Mouse (Mus musculus) frontal cortex, adult (tissue): ENCODE results near the gene Phc1.

Experiments
- ATAC-seq: cut with Nextera tagmentation; 2 replicates; pipeline ENCODE4 v1.9.2; 2017; ENCODE audit warnings: mild to moderate bottlenecking, moderate library complexity, mixed read lengths; ENCODE audit not compliant: low TSS enrichment

Gene Phc1

DNA sequence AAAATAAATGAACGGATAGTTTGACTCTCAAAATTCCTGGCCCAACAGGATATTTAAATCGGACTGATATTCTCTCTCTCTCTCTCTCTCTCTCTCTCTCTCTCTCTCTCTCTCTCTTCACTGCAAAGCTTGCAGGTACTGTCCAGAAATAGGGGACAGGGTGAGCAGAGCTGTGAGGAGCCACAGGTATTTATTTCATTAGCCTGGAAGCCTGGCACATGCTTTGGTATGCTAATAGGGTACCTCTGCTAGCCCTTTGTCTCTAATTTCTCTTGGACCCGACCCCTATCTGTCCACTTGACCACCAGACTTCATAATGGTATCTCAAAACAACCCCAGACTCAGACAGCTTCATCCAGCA is 43.5 kb downstream of the Phc1 start:
- ATAC-seq, result peak; percentile 11

DNA sequence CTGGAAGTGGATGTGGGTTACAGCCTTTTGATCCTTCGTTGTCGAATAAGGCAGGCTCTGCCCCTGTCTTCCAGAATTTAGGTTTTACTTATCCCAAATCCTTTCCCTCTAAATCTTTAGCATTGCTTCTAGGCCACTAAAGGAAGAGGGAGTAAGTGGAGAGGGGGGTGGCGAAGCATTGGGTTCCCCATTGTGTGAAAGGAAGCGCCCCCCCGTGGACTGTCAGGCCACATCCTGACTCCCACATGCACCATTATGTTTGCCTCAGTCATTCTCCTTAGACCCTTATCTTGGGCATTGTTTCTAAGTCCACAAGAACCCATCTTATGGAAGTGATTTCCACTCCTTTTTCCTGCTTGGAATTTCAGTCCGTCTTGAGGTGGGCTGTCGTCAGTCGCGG is 45.1 kb downstream of the Phc1 start:
- no peak for ATAC-seq

DNA sequence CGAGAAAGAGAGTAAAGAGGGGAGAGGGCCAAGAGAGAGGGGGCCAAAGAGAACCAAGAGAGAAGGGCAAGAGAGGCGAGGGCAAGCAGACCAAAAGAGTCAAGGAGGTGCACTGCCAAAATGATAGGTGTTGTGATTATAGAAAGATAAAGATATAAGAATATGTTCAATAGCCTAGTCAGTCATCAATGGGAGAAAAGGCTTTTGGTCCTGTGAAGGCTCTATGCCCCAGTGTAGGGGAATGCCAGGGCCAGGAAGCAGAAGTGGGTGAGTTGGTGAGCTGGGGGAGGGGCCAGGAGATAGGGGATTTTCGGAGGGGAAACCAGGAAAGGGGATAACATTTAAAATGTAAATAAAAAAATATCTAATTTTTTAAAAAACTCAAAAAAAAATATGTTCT is 46.1 kb downstream of the Phc1 start:
- no peak for ATAC-seq

DNA sequence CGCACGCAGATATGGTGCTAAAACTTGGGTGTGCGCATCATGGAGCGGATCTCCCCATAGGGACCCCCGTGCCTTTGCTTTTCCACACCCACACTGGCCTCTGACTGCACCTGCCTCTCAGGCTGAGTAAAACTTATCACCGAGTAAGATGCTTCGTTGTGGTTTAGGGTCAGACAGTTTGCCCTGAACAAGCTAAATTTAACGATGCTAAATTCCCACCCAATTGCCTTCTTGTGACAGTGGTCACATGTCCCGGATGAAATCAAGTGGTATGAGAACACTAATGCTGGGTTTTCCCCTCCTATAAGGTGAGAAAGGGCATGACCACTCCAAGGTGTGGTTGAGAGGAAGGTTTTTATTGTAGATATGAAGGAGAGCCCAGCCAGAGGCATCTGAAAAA is 46.6 kb downstream of the Phc1 start:
- ATAC-seq, result no peak

DNA sequence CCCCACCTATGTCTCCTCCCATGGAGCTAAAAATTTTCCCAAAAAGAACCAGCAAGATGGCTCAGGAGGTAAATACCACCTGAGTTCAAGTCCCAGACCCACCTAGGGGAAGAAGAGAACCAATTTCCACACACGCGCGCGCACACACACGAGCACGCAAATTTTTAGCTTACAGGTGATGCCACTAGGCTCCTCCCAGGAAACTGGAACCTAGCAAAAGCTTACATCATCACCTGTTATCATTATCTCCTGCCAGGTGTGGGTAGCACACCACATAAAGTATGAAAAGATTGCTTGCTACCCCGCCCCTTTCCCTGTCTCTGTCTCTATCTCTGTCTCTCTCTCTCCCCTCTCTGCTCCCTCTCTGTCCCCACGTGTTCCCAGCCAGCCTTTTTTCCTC is 47.2 kb downstream of the Phc1 start:
- no peak for ATAC-seq

DNA sequence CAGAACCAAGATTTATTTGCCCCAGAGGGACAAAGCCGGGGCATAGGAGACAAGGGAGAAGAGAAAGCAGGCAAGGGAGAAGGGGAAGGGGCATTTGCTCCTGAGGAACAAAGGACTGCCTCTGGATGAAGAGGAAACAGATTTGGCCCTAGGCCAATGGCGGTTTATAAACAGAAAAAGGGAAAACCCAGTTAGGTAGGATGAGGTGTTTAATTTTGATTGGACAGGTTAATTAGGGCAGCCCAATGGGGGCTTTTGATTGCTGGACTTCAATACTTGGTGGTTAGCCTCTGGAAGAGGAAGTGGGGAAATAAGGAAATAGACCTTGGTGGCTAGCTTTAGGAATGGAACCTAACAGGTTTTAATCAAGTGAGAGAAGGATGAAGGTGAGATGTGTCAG is 48.2 kb downstream of the Phc1 start:
- no peak for ATAC-seq

DNA sequence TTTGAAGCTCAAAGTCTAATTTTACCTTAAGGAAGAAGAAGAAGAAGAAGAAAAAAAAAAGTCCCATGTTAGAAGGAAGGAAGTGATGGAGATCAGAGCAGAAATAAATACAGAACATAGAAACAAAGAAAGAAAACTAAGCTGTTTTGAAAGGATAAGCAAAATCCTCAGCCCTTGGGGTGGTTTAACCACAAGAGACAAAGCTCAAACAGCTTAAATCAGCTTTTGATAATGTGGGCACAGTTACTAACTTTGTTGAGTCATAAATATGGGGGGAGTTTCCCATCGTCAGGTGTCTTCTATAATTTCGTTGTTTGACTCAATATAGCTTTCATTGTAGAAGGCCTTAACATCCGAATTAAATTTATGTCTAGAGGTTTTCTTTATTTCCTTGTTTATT is 48.6 kb downstream of the Phc1 start:
- no peak for ATAC-seq

DNA sequence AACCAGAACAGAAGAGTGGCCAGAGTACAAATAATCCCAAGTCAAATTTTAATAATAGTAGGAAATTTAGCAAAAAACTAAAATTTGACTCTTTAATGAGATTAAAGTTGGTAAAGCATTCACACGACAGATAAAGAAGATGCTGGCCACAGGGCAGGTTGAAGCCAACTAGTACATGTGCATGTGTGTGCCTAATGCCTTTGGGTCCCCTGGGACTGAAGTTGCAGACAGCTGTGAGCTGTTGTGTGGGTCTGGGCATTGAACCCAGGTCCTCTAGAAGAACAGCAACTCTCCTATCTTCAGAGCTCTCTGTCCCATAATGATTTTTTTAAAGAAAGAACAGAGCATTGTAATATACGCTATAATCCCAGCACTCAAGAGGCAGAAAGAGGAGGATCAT is 49.1 kb downstream of the Phc1 start:
- ATAC-seq, result no peak

DNA sequence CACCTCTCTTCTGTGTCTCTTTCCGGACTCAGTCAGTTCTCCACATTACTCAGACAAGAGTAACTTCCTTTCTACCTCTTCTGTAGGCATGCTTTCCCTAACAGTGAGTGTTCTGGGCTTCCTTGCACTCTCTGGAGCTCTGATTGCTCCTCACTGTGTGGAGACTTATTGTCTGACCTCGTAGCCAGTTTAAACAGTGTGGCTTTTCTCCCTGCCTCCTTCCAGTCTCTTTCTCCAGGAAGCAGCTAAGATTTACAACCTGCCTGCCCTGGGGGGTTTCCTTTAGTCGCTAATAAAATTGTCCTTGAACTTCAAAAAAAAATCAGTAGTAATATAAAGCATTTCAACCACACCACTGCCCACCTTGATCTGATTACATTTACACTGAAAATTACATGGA is 50.1 kb downstream of the Phc1 start:
- ATAC-seq, result no peak

DNA sequence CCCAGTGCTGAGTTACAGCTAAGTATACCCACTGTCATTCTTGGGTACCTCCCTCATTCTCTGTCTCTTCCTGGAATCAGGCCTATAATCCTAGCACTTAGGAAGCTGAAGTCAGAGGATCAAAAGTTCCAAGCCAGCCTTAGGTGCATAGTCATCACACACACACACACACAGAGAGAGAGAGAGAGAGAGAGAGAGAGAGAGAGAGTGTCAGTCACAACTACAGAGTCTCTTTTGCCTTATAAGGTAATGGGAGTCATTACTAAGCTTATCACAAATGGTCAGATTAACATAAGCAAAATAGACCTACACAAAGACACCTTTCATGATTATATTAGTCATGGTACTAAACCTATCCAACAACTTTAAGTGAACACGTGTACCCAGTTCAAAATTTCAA is 51.0 kb downstream of the Phc1 start:
- no peak for ATAC-seq

DNA sequence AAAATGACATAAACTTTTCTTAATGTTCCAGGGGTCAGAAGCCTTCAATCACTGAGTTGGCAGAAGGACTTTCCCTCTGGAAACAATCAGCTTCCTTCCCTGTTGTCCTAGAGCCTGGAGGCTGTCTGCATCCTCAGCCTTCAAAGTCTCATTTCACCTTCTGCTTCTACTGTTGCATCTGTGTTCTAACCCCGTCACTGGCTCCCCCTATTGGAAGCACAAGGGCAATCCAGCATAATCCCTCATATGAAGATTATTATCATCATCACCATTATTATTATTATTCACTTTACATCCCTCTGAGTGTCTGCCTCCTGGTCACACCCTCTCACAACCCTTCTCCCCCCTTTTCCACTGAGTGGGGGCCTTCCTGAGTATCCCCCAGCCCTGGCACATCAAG is 52.1 kb downstream of the Phc1 start:
- ATAC-seq, result no peak

DNA sequence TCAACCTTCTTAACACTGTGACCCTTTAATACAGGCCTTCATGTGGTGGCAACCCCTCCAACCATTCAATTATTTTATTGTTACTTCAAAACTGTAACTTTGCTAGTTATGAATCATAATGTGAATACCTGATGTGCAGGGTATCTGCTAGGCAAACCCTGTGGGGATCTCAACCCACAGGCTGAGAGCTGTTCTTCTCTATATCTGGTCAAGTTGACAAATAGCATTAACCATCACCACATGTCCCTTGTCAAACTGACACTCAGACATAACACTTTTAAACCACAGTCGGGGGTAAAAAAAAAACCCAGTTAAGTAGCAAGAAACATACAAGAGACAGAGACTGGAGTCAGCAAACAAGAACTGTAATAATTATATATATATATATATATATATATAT is 55.5 kb downstream of the Phc1 start:
- ATAC-seq, result no peak

DNA sequence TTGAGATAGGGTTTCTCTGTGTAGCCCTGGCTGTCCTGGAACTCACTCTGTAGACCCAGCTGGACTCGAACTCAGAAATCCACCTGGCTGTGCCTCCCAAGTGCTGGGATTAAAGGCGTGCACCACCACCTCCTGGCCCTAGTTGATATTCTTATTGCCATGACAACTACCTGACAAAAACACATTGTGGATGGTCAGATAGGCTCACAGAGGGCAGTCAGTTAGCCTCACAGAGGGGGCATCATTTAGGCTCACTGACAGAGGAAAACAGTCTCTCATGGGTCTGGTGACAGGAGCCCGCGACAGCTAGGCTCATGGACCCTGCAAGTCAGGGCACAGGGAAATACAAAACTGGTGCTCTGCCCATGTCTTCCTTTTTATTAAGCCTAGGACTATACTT is 56.1 kb downstream of the Phc1 start:
- no peak for ATAC-seq

DNA sequence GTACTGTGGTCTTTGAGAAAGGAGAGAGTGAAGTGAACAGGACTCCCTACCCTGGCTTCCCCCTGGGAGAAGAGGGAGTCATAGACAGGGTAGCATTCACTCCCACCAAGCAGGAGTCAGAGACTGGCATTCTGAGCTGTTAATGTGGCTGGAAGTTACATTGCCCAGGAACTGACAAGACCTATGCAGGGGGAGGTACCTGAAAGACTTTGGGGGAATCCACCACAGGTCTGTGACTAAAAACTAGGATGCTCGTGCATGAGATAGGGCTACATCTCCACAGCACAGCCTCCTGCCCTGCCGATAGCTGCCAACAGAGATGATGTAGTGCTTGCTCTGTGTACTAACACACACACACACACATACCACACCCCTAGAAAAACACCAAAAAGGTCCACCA is 56.9 kb downstream of the Phc1 start:
- no peak for ATAC-seq

DNA sequence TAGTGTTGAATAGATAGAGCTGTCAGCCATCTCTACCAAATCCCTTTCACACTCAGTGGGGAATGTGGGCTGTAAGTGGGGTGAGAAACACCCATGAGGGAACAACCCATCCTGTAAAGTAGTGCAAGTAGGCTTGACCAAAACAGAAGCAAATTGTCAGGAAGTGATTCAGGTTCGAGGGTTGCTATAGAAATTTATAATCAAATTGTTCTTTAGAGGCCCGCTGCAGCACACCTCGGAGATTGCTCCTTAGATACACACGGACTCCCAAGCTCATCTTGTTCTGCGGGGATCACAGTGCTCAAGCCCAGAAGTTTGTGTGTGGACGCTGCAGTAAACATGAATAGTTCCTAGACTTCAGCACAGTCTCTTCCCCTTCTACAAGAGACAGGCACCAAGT is 57.6 kb downstream of the Phc1 start, which contains the start of gene Klrg1:
Gene Klrg1, minus strand, starts transcription at position 101 of the 400 bp plus-strand sequence.
- no peak for ATAC-seq

DNA sequence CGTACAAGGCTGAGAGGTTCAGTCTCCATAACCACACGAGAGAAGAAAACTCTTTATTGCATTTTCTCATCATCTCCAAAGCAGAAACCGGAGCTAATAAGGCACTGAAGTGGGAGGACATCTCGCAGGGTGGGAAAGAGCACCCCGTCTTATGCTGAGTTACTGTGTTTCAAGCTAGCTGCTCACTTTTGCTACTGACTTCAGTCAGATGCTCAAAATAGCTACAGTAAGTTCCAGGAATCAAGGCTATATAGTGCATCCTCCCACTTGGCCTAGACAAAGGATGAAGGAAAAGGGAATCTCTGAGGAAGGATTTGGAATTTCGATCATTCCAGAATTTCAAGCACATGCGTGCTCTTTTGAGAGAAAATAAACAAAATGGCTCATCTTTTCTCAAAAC is 63.8 kb downstream of the Phc1 start:
- peak; percentile 94 for ATAC-seq

DNA sequence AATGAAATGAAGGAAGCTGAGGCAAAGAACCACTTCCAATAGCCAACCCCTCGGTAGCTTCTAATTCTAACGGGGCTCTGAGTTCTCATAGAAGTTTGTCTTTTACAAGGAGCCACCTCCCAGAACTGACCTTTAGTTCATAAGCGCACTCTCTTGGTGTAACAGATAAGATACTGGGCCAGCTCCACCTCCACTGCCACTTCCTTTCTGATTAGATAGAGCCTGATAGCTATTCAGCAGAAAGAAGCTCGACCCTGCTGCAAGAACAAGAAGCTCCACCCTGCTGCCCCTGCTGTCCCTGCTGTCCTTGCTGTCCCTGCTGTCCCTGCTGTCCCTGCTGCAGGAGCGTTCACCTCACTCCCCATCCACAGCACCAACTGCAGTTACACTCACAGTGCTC is 65.8 kb downstream of the Phc1 start:
- no peak for ATAC-seq

DNA sequence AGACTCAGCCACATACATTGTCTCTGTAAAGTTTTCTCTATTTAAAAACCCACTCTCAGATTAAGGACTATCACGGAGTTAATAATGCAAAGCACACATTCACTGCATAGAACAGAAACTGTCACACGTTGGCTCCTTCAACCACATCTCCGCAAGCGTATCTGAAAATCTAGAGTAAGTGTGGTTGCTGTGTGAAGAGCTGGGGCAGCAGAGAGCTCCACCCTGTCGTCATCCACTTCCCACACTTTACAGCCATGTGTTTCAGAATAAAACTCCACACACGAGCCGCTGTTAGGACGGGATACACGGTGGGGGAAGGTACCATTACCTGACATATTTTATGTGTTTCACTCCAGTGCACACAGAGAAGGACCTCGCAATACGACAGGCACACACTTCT is 70.2 kb downstream of the Phc1 start:
- ATAC-seq, result peak; percentile 50; the same call in 1 of the 2 replicates

DNA sequence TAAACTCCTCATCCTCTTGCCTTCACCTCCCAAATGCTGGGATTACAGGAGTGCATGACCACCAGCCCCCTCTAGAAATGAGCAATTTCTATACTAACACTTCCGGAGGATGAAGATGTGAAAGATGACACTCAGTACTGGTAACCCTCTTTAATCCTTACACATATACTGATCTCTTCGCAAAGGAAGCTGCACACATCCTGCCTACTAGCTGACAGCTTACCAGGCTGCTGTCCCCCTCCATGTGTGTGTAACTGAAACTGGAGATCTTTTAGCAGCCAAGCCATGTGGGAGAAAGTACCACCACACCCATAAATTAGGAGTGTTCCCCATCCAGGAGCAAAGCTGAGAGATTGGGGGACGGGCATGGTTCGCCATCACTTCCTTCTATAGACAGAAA is 71.2 kb downstream of the Phc1 start:
- ATAC-seq, result no peak

DNA sequence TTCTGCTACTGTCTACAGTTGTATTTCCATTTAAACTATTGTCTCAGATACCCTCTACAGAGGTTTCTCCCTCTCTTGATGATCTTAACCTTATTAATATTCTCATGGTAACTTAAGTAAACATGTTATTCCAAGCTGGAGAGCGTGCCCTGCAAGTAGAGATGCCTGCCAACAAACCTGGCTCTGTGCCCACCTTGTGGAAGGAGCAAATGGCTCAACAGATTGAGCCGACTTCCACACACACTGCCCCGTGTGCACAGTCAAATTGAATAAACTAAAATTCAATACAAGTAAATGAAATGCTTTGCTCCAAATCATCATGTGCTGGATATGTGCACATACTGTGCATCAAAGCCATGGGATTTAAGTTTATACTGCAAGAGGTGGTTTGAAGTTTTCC is 71.8 kb downstream of the Phc1 start:
- ATAC-seq, result no peak
